Mouse (Mus musculus): ENCODE data around the gene Adamts2.

Gene Adamts2

GRCm38 (mm10) chr11:50622238-50622726 is 20.4 kb downstream of the Adamts2 start:
- DNase-seq (ENCODE audit: low read depth in 1 of 2, low spot score in 2 of 2): no peak

- no peak for DNase-seq (ENCODE audit: low read depth in 1 of 2, low spot score in 2 of 2)
Observed at GRCm38 (mm10) chr11:50623806-50624205, 21.9 kb downstream of the Adamts2 start.

- no peak for DNase-seq (ENCODE audit: low read depth in 1 of 2, low spot score in 2 of 2)
Observed at GRCm38 (mm10) chr11:50624239-50624638, 22.4 kb downstream of the Adamts2 start.

- no peak for DNase-seq (ENCODE audit: low read depth in 1 of 2, low spot score in 2 of 2)
Observed at GRCm38 (mm10) chr11:50624720-50625119, 22.8 kb downstream of the Adamts2 start.

GRCm38 (mm10) chr11:50628915-50629314 is 27.0 kb downstream of the Adamts2 start:
- no peak for DNase-seq (ENCODE audit: low read depth in 1 of 2, low spot score in 2 of 2)

GRCm38 (mm10) chr11:50630462-50630861 is 28.6 kb downstream of the Adamts2 start:
- DNase-seq (ENCODE audit: low read depth in 1 of 2, low spot score in 2 of 2): peak in 1 of 2 experiments; percentile 10

- no peak for DNase-seq (ENCODE audit: low read depth in 1 of 2, low spot score in 2 of 2)
Observed at GRCm38 (mm10) chr11:50632270-50632669, 30.4 kb downstream of the Adamts2 start.

GRCm38 (mm10) chr11:50635051-50635590 is 33.2 kb downstream of the Adamts2 start:
- no peak for DNase-seq (ENCODE audit: low read depth in 1 of 2, low spot score in 2 of 2)

GRCm38 (mm10) chr11:50637026-50637425 is 35.1 kb downstream of the Adamts2 start:
- no peak for DNase-seq (ENCODE audit: low read depth in 1 of 2, low spot score in 2 of 2)

- DNase-seq (ENCODE audit: low read depth in 1 of 2, low spot score in 2 of 2): peak; percentile 43 to 57
Observed at GRCm38 (mm10) chr11:50638197-50638867, 36.4 kb downstream of the Adamts2 start.

- no peak for DNase-seq (ENCODE audit: low read depth in 1 of 2, low spot score in 2 of 2)
Observed at GRCm38 (mm10) chr11:50638868-50639220, 37.0 kb downstream of the Adamts2 start.

GRCm38 (mm10) chr11:50642583-50642982 is 40.7 kb downstream of the Adamts2 start:
- no peak for DNase-seq (ENCODE audit: low read depth in 1 of 2, low spot score in 2 of 2)

GRCm38 (mm10) chr11:50646148-50646547 is 44.3 kb downstream of the Adamts2 start:
- no peak for DNase-seq (ENCODE audit: low read depth in 1 of 2, low spot score in 2 of 2)

GRCm38 (mm10) chr11:50648143-50648807 is 46.4 kb downstream of the Adamts2 start:
- DNase-seq (ENCODE audit: low read depth in 1 of 2, low spot score in 2 of 2): no peak

- no peak for DNase-seq (ENCODE audit: low read depth in 1 of 2, low spot score in 2 of 2)
Observed at GRCm38 (mm10) chr11:50650037-50650436, 48.2 kb downstream of the Adamts2 start.

GRCm38 (mm10) chr11:50653746-50654431 is 52.0 kb downstream of the Adamts2 start:
- DNase-seq (ENCODE audit: low read depth in 1 of 2, low spot score in 2 of 2): no peak

GRCm38 (mm10) chr11:50658826-50659225 is 56.9 kb downstream of the Adamts2 start:
- no peak for DNase-seq (ENCODE audit: low read depth in 1 of 2, low spot score in 2 of 2)

GRCm38 (mm10) chr11:50662176-50662575 is 60.3 kb downstream of the Adamts2 start:
- DNase-seq (ENCODE audit: low read depth in 1 of 2, low spot score in 2 of 2): no peak

GRCm38 (mm10) chr11:50664826-50665225 is 62.9 kb downstream of the Adamts2 start:
- no peak for DNase-seq (ENCODE audit: low read depth in 1 of 2, low spot score in 2 of 2)

GRCm38 (mm10) chr11:50669542-50670362 is 67.9 kb downstream of the Adamts2 start:
- no peak for DNase-seq (ENCODE audit: low read depth in 1 of 2, low spot score in 2 of 2)

- DNase-seq (ENCODE audit: low read depth in 1 of 2, low spot score in 2 of 2): no peak
Observed at GRCm38 (mm10) chr11:50670363-50670725, 68.5 kb downstream of the Adamts2 start.
